Mouse (Mus musculus) kidney, adult 2 months (tissue): ENCODE results near the gene Mettl9. TPM values are rescaled to one million over a fixed set of nuclear protein-coding genes. Genes with fewer than 3 reads are reported as not detected.
A peak's percentile ranks its signal among the peaks of the same experiment; 100 is the strongest.

Experiments used
- DNase-seq: peaks from one replicate; pipeline ENCODE4 v3.0.0; 2021
- H3K27ac ChIP-seq: fragments of 200-500 bp; 2 replicates; pipeline ENCODE4 v1.5.1; 2012; ENCODE audit warnings: low read depth, low read length, control low read depth, inconsistent platforms; ENCODE audit not compliant: insufficient read depth
- H3K27me3 ChIP-seq: fragments of 200-500 bp; replicated peaks from 2 replicates; pipeline ENCODE4 v1.6.1; 2012; ENCODE audit warnings: mild to moderate bottlenecking, moderate library complexity, low read length, inconsistent platforms; ENCODE audit not compliant: control insufficient read depth, insufficient read depth
- H3K36me3 ChIP-seq: fragments of 200-500 bp; 2 replicates; pipeline ENCODE4 v1.6.1; 2012; ENCODE audit warnings: mild to moderate bottlenecking, moderate library complexity, low read length, inconsistent platforms; ENCODE audit not compliant: control insufficient read depth, insufficient read depth
- H3K4me1 ChIP-seq: fragments of 200-500 bp; 2 replicates; pipeline ENCODE4 v1.6.1; 2011; ENCODE audit warnings: low read length; ENCODE audit not compliant: control insufficient read depth, insufficient read depth
- H3K4me3 ChIP-seq: fragments of 200-500 bp; 2 replicates; pipeline ENCODE4 v1.5.1; 2011; ENCODE audit warnings: mild to moderate bottlenecking, low read depth, low read length, control low read depth; ENCODE audit not compliant: insufficient read depth
- CTCF ChIP-seq: fragments of 200-500 bp; conservative IDR thresholded peaks from 2 replicates; pipeline ENCODE4 v1.5.1; 2011; ENCODE audit warnings: low read depth, mild to moderate bottlenecking, control low read depth, low read length, moderate library complexity, mixed read lengths; ENCODE audit not compliant: insufficient read depth, insufficient read length
- POLR2A ChIP-seq: fragments of 200-500 bp; IDR thresholded peaks from one replicate; pipeline ENCODE4 v1.6.1; 2011; ENCODE audit warnings: low read depth, low read length, control low read depth
- WGBS: fragments of 180-500 bp; shearing (Covaris S2); methylation state at CpG from one replicate; pipeline ENCODE4 v1.1.7; 2018; 5-methylcytosine and 5-hydroxymethylcytosine counted together
- polyA plus RNA-seq: library from polyadenylated mRNA; depleted of rRNA; stranded (reverse); fragments of >200 nt; gene quantifications from 2 replicates; pipeline ENCODE4 v1.2.3, GENCODE M21; 2012

The Mettl9 gene
- polyA plus RNA-seq, 1 experiment: 31.5 TPM

DNA sequence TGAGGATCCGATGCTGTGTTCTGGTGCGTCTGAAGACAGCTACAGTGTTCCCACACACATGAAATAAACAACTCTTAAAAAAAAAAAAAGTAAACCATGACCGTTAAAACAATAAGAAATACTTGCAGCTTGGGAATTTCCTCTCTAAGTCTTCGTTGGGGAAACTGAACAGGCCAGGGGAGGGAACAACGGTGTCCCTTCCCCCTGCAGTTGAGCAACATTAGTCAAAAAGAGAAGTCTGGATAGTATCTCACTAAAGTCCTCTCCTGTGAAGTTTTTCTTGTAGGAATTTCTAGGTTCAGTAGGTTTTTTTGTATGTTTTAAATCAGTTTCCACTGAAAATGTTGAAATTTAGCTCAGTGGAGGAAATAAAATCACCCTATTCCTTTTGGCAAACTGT, 38.3 kb downstream of the Mettl9 start:
- no peak for DNase-seq
- Histone ChIP-seq H3K4me1 (no peaks in the 10 kb centered on the region), H3K4me3 (no peak overlapping the region), H3K27ac (no peak overlapping the region), H3K36me3 (no peaks in the 10 kb centered on the region), H3K27me3 (no peaks in the 10 kb centered on the region)
- TF ChIP-seq CTCF (no peak), POLR2A (no peak)
- WGBS: 64% methylated on average over 5 of the region's 5 CpGs

DNA sequence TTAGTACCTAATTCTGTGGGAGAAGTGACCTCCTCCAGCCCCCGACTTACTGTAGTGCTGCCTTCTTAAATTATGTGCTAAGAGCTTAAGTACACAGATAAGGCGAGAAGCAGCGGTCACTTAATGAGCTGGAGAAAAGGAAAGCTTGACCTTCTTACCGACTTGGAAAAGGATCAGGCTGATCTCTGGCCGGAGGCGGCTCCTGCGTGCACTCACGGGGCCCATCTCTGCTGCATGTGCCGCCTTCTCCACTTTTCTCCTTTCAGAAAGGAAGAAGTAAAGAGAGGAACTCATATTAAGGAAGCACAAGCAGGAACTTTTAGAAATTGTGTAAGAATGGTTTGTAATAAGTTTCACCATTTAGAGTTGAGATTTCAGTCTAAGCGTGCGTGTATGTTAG, 40.0 kb downstream of the Mettl9 start, which contains the start of gene Igsf6:
Gene Igsf6, minus strand, starts transcription at position 292 of the 400 bp plus-strand sequence.
- 42% methylated on average over 11 of the region's 11 CpGs for WGBS
- peak; percentile 44 for DNase-seq

DNA sequence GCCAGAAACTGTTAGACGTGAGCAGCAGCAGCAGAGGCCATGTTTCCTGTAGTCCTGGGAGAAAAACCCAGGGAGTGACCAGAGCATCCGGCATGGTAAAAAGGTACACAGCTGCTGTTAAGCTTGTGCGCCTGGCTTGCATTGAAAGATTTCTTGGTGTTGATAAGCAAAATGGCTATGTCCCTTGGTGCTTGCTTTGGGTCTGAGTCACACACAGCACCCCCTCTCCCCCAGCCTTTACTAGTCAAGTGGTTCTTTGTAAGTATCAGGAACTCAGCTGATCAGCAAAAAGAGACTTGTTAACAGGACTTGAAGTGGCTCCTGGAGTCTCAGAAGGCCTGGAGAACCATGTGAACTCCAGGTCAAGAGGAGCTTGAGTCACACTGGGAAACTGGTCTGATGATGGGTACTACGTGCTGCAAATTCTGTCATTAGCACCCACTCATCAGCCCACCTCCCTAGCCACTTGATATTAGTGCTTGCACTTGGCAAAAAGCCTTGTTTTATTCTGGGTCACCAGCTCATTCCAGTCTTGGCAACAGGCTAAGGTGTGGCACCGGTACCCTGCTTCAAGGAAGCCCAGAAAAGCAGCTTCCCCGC, 40.7 kb downstream of the Mettl9 start:
- no peaks in the 10 kb centered on the region for H3K4me1 ChIP-seq
- 63% methylated on average over 6 of the region's 6 CpGs for WGBS
- no peak overlapping the region for H3K4me3 ChIP-seq
- no peak overlapping the region for H3K27ac ChIP-seq
- TF ChIP-seq POLR2A (no peak), CTCF (no peak)
- H3K36me3 ChIP-seq: no peaks in the 10 kb centered on the region
- no peak for DNase-seq
- no peaks in the 10 kb centered on the region for H3K27me3 ChIP-seq

More for the DNA sequence above, 40.0 kb downstream of the Mettl9 start, which contains the start of gene Igsf6:
- Histone ChIP-seq H3K4me3 (no peak within 1 kb of the TSS), H3K4me1 (no peaks in the 10 kb centered on the region), H3K27me3 (no peaks in the 10 kb centered on the region), H3K36me3 (no peaks in the 10 kb centered on the region), H3K27ac (no peak within 1 kb of the TSS)
- TF ChIP-seq POLR2A (no peak), CTCF (no peak)

DNA sequence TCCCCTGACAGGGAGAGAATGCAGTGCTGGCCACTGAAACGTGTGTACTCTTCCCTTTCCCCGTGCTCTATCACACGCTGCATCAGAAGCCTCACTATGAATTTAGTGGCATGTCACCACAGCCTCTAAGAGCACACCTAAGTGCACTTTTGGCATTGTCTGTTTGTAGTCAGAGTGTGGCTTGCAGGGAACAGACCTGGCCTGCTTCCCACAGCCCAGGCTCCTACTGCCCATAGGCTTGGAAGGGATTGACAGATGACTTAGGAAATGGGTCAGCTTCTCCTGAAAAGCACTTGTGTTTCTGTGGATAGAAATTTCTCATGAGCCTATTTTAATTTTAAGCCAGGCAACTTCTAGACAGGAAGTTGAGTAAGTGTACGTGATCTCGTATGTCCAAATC, 41.2 kb downstream of the Mettl9 start:
- Histone ChIP-seq H3K36me3 (no peaks in the 10 kb centered on the region), H3K4me3 (no peak overlapping the region), H3K27ac (no peak overlapping the region), H3K27me3 (no peaks in the 10 kb centered on the region), H3K4me1 (no peaks in the 10 kb centered on the region)
- 73% methylated on average over 5 of the region's 5 CpGs for WGBS
- no peak for DNase-seq
- TF ChIP-seq CTCF: no peak
- TF ChIP-seq POLR2A: no peak

DNA sequence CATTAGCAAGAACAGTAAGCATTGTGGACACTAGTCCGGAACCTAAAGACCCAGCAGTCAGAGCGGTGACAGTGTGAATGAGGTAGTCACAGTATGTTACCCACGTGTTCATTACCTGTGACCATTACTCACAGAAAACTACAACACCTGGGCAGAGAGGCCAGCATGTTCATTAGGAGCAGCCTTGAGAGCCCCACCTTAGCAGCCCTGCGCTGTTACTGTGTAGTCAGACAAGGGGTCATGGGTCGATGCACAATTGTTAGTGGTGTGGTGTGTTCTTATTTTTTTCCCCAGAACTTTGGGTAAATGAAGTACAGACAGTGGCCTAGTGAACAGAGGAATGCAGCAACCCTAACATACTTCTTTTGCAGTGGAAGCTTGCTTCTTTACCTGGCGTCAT, 43.1 kb downstream of the Mettl9 start:
- WGBS: 82% methylated on average over 6 of the region's 6 CpGs
- TF ChIP-seq CTCF: no peak
- TF ChIP-seq POLR2A: no peak
- Histone ChIP-seq H3K4me1 (no peaks in the 10 kb centered on the region), H3K4me3 (no peak overlapping the region), H3K27ac (no peak overlapping the region), H3K27me3 (no peaks in the 10 kb centered on the region), H3K36me3 (no peaks in the 10 kb centered on the region)
- no peak for DNase-seq

DNA sequence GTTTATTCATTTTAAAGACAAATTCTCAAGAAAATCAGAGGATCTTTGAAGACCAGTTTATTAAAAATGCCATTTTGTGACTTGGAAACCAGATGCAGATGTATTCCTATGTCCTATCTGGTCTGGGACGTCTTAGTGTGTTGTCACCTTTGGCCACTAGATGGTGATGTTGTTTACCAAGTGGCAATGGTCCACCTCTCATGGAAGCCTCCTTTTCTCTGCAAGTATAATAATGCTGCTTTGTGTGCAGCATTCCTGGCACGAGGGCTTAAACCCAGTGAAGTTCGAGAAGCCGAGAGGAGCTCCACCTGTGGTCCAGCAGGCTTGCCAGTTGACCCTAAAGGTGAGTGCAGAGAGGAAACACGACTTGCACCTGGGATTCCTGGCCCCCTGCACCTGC, 43.6 kb downstream of the Mettl9 start:
- TF ChIP-seq POLR2A (no peak), CTCF (peak; percentile 51)
- H3K27me3 ChIP-seq: no peaks in the 10 kb centered on the region
- no peak overlapping the region for H3K4me3 ChIP-seq
- 16% methylated on average over 5 of the region's 5 CpGs for WGBS
- no peak overlapping the region for H3K27ac ChIP-seq
- DNase-seq: peak; percentile 74
- no peaks in the 10 kb centered on the region for H3K36me3 ChIP-seq
- no peaks in the 10 kb centered on the region for H3K4me1 ChIP-seq

DNA sequence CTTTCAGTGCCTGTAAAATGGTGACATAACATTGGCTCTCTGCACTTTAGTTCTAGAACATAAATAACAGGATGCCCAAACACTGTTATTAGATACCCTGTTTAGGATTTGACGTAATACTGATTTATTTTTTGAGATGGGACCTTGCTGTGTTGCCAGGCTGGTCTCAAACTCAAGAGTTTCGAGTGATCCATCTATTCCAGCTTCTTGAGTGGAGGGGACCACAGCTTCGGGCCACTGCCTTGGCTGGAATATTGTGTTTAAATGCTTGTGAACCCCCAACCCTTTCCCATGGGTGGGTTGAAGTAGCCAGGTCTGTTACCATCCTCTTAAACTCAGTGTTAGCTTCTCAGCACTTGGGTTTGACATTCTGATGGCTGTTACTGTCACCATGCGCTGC, 47.1 kb downstream of the Mettl9 start, which contains the start of gene Otoa:
Gene Otoa, plus strand, starts transcription at position 301 of the 400 bp plus-strand sequence.
- WGBS: 93% methylated on average over 4 of the region's 4 CpGs
- TF ChIP-seq POLR2A (no peak), CTCF (no peak)
- DNase-seq: no peak

More for the DNA sequence above, 47.1 kb downstream of the Mettl9 start, which contains the start of gene Otoa:
- H3K4me3 ChIP-seq: no peak within 1 kb of the TSS
- no peaks in the 10 kb centered on the region for H3K27me3 ChIP-seq
- no peaks in the 10 kb centered on the region for H3K36me3 ChIP-seq
- no peaks in the 10 kb centered on the region for H3K4me1 ChIP-seq
- no peak within 1 kb of the TSS for H3K27ac ChIP-seq
